Comparison of ENCODE assay signal across 8 mouse cellular contexts in genomic region chr8:107095717-107096365, GRCm38 (mm10). TPM values are rescaled to one million over a fixed set of nuclear protein-coding genes. Genes with fewer than 3 reads are reported as not detected.
DNase-seq lines count a peak whose midpoint lies in the region; ATAC-seq lines count a peak whose summit lies in the region.

No protein-coding gene starts in this region.

- H3K27me3 ChIP-seq in hindbrain, embryonic 13.5 days = no peaks in the 10 kb centered on the region
- no peaks in the 10 kb centered on the region for H3K27me3 ChIP-seq in midbrain, embryonic 12.5 days

- H3K36me3 ChIP-seq in hindbrain, embryonic 13.5 days = peaks cover 19% of the 10 kb centered on the region
- H3K36me3 ChIP-seq in midbrain, embryonic 12.5 days = peaks cover 28% of the 10 kb centered on the region; the same call in 1 of the 2 replicates

- peak overlapping the region; percentile 94 for H3K9ac ChIP-seq in hindbrain, embryonic 13.5 days
- H3K9ac ChIP-seq in midbrain, embryonic 12.5 days (replicated peaks) = peak overlapping the region; percentile 88

- DNase-seq in frontal cortex, postnatal 36 days (ENCODE audit: low spot score in 2 of 2) = no peak
- peak; percentile 65 for DNase-seq in thymus, postnatal 0 days (ENCODE audit: low spot score)
- no peak for DNase-seq in thymus, postnatal 14 days
- no peak for DNase-seq in layer of hippocampus, adult 9-10 months (ENCODE audit: low spot score)
- DNase-seq in spleen, adult 12 weeks (ENCODE audit: low spot score) = no peak

- H3K9me3 ChIP-seq in hindbrain, embryonic 13.5 days = no peaks in the 10 kb centered on the region
- H3K9me3 ChIP-seq in midbrain, embryonic 12.5 days = no peaks in the 10 kb centered on the region

- peak overlapping the region; percentile 89 for H3K27ac ChIP-seq in hindbrain, embryonic 13.5 days
- peak overlapping the region; percentile 89 for H3K27ac ChIP-seq in midbrain, embryonic 12.5 days (replicated peaks)

- peak overlapping the region; percentile 87 for H3K4me3 ChIP-seq in hindbrain, embryonic 13.5 days
- H3K4me3 ChIP-seq in midbrain, embryonic 12.5 days = peak overlapping the region; percentile 86

- peak; percentile 53 for ATAC-seq in frontal cortex, adult (ENCODE audit: low TSS enrichment)
- peak; percentile 70 for ATAC-seq in hindbrain, embryonic 13.5 days (ENCODE audit: low FRiP score)
- no peak; the same call in 1 of the 2 replicates for ATAC-seq in midbrain, embryonic 12.5 days (ENCODE audit: low FRiP score, low read depth)

- under 1% methylated on average over 49 of the region's 53 CpGs for whole genome bisulfite sequencing in hindbrain, embryonic 13.5 days
- WGBS in midbrain, embryonic 12.5 days = under 1% methylated on average over 53 of the region's 53 CpGs

- peaks cover 32% of the 10 kb centered on the region for H3K4me1 ChIP-seq in hindbrain, embryonic 13.5 days (replicated peaks)
- H3K4me1 ChIP-seq in midbrain, embryonic 12.5 days = peaks cover 20% of the 10 kb centered on the region

- H3K4me2 ChIP-seq in hindbrain, embryonic 13.5 days = peak overlapping the region; percentile 62
- H3K4me2 ChIP-seq in midbrain, embryonic 12.5 days (replicated peaks) = peak overlapping the region; percentile 56

RNA-seq across cellular contexts. Expression of gene Terf2, which starts 0.5 kb away (rescaled TPM):
- 21.6 and 26.1 TPM in 2 replicates for polyA plus RNA-seq in thymus, postnatal 0 days (2015; fragmentation: Nextera tagmentation; extraction: Ambion mirVana)
- 28.3 and 28.8 TPM in 2 replicates for polyA plus RNA-seq in hindbrain, embryonic 13.5 days (2015; fragmentation: Nextera tagmentation; extraction: Ambion mirVana)
- polyA plus RNA-seq in midbrain, embryonic 12.5 days (2016; fragmentation: Nextera tagmentation; extraction: Ambion mirVana) = 22.5 and 23.1 TPM in 2 replicates

RNA-seq across cellular contexts. Expression of gene Tmed6, which starts 30.4 kb away (rescaled TPM):
- 0.35 and 0.48 TPM in 2 replicates for polyA plus RNA-seq in thymus, postnatal 0 days (2015; fragmentation: Nextera tagmentation; extraction: Ambion mirVana)
- not detected in 2 replicates for polyA plus RNA-seq in hindbrain, embryonic 13.5 days (2015; fragmentation: Nextera tagmentation; extraction: Ambion mirVana)
- not detected in 2 replicates for polyA plus RNA-seq in midbrain, embryonic 12.5 days (2016; fragmentation: Nextera tagmentation; extraction: Ambion mirVana)

RNA-seq across cellular contexts. Expression of gene Nip7, which starts 39.2 kb away (rescaled TPM):
- 86.6 and 102 TPM in 2 replicates for polyA plus RNA-seq in thymus, postnatal 0 days (2015; fragmentation: Nextera tagmentation; extraction: Ambion mirVana)
- polyA plus RNA-seq in hindbrain, embryonic 13.5 days (2015; fragmentation: Nextera tagmentation; extraction: Ambion mirVana) = 73.7 and 77.6 TPM in 2 replicates
- 87.2 and 93.1 TPM in 2 replicates for polyA plus RNA-seq in midbrain, embryonic 12.5 days (2016; fragmentation: Nextera tagmentation; extraction: Ambion mirVana)

RNA-seq across cellular contexts. Expression of gene Cog8, which starts 39.4 kb away (rescaled TPM):
- polyA plus RNA-seq in thymus, postnatal 0 days (2015; fragmentation: Nextera tagmentation; extraction: Ambion mirVana) = 38.4 and 40.9 TPM in 2 replicates
- polyA plus RNA-seq in hindbrain, embryonic 13.5 days (2015; fragmentation: Nextera tagmentation; extraction: Ambion mirVana) = 39.6 and 40.9 TPM in 2 replicates
- 45.8 and 47.7 TPM in 2 replicates for polyA plus RNA-seq in midbrain, embryonic 12.5 days (2016; fragmentation: Nextera tagmentation; extraction: Ambion mirVana)

RNA-seq across cellular contexts. Expression of gene Pdf, which starts 47.4 kb away (rescaled TPM):
- polyA plus RNA-seq in thymus, postnatal 0 days (2015; fragmentation: Nextera tagmentation; extraction: Ambion mirVana) = 28.3 and 29.4 TPM in 2 replicates
- 36.8 and 38.5 TPM in 2 replicates for polyA plus RNA-seq in hindbrain, embryonic 13.5 days (2015; fragmentation: Nextera tagmentation; extraction: Ambion mirVana)
- polyA plus RNA-seq in midbrain, embryonic 12.5 days (2016; fragmentation: Nextera tagmentation; extraction: Ambion mirVana) = 35.8 and 42.5 TPM in 2 replicates
